Mouse (Mus musculus) embryonic facial prominence, embryonic 15.5 days (tissue): ENCODE results near the gene Vmn2r45. TPM values are rescaled to one million over a fixed set of nuclear protein-coding genes. Genes with fewer than 3 reads are reported as not detected.
"Not testable (repeated sequence)": the region's sequence is repeated elsewhere in the genome, so short reads cannot be mapped to it uniquely, and the experiment has no call there.

Experiments
- ATAC-seq: fragments of 200-750 bp; cut with Nextera tagmentation; 2 replicates; pipeline ENCODE4 v1.8.0; 2017; ENCODE audit warnings: low read depth, moderate TSS enrichment; ENCODE audit not compliant: insufficient number of reproducible peaks, low FRiP score, low TSS enrichment
- H3K27ac ChIP-seq: fragments of 300-500 bp; sonication (generic); replicated peaks from 2 replicates; pipeline ENCODE4 v1.5.1; 2015; ENCODE audit warnings: mild to moderate bottlenecking, inconsistent platforms
- H3K27me3 ChIP-seq: fragments of 300-500 bp; sonication (generic); 2 replicates; pipeline ENCODE4 v1.6.1; 2015; ENCODE audit warnings: inconsistent platforms
- H3K36me3 ChIP-seq: fragments of 300-500 bp; sonication (generic); 2 replicates; pipeline ENCODE4 v1.6.1; 2015; ENCODE audit warnings: mild to moderate bottlenecking, inconsistent platforms
- H3K4me1 ChIP-seq: fragments of 300-500 bp; sonication (generic); 2 replicates; pipeline ENCODE4 v1.6.1; 2015; ENCODE audit warnings: inconsistent platforms
- H3K4me2 ChIP-seq: fragments of 300-500 bp; sonication (generic); replicated peaks from 2 replicates; pipeline ENCODE4 v1.6.1; 2015; ENCODE audit warnings: mild to moderate bottlenecking, inconsistent platforms
- H3K4me3 ChIP-seq: fragments of 300-500 bp; sonication (generic); replicated peaks from 2 replicates; pipeline ENCODE4 v1.5.1; 2015; ENCODE audit warnings: mild to moderate bottlenecking, inconsistent platforms
- H3K9ac ChIP-seq: fragments of 300-500 bp; sonication (generic); 2 replicates; pipeline ENCODE4 v1.6.1; 2015; ENCODE audit warnings: inconsistent platforms
- H3K9me3 ChIP-seq: fragments of 300-500 bp; sonication (generic); replicated peaks from 2 replicates; pipeline ENCODE4 v1.6.1; 2016; ENCODE audit warnings: inconsistent platforms
- WGBS: fragments of 180-500 bp; shearing (Covaris S2); methylation state at CpG from one replicate; pipeline ENCODE4 v1.1.7; 2015; 5-methylcytosine and 5-hydroxymethylcytosine counted together
- polyA plus RNA-seq: library from polyadenylated mRNA; unstranded; fragments of >200 nt; fragmentation: Nextera tagmentation; extraction: Ambion mirVana; gene quantifications from 2 replicates; pipeline ENCODE4 v1.2.1, GENCODE M21; 2015

The Vmn2r45 gene
- not detected in 2 replicates for polyA plus RNA-seq

- not testable (repeated sequence) for H3K9ac ChIP-seq, H3K4me2 ChIP-seq, ATAC-seq, H3K4me1 ChIP-seq, H3K36me3 ChIP-seq, H3K27ac ChIP-seq, H3K9me3 ChIP-seq, H3K4me3 ChIP-seq, H3K27me3 ChIP-seq
- WGBS: 50% methylated on average over 2 of the region's 2 CpGs
Observed at GRCm38 (mm10) chr7:8488975-8489374, at the start of gene Vmn2r45. Vmn2r45 (minus strand) TSS chr7:8489075.

Other genes starting within 250 kb of the Vmn2r45 start
- gene Vmn2r43, start 228.5 kb downstream of the Vmn2r45 start, polyA plus RNA-seq: not detected in 2 replicates
- not detected in 2 replicates for gene Vmn2r44, start 105.7 kb downstream of the Vmn2r45 start, polyA plus RNA-seq